Mouse (Mus musculus): Measurements from ENCODE around the gene Entpd4b.
"Not testable (repeated sequence)": the region's sequence is repeated elsewhere in the genome, so short reads cannot be mapped to it uniquely, and the experiment has no call there.

DNA sequence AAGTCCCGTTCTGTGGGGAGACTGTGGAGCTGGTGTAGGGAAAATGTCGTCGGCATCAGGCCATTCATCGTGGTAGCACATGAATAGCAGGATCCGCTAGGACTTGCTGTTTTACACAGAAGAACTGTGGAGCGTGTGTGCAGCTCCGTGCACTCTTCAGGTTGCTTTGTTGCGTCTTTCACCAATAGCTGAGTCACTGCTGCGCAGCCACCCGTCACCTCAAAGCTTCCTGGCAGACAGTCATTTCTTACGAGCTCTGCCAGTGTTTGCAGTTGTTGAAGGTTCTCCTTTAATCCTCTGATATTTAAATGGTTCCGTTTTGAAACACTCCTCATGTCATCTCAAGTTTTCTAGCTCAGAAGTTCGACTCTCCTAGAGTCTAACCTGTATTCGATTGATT is 2.3 kb downstream of the Entpd4b start:
- not testable (repeated sequence) for TF ChIP-seq CTCF (IDR thresholded peaks at IDR 0.05; ENCODE audit: control insufficient read depth, insufficient read depth, insufficient read length); MAX (IDR thresholded peaks at IDR 0.05); USF1 (IDR thresholded peaks at IDR 0.05; ENCODE audit: low read depth)
